Mouse (Mus musculus): Measurements from ENCODE around the gene Tnfrsf14. TPM values are rescaled to one million over a fixed set of nuclear protein-coding genes. Genes with fewer than 3 reads are reported as not detected.
A peak's percentile ranks its signal among the peaks of the same experiment; 100 is the strongest.

The Tnfrsf14 gene
- polyA plus RNA-seq, 1 experiment = 19.4 TPM

DNA sequence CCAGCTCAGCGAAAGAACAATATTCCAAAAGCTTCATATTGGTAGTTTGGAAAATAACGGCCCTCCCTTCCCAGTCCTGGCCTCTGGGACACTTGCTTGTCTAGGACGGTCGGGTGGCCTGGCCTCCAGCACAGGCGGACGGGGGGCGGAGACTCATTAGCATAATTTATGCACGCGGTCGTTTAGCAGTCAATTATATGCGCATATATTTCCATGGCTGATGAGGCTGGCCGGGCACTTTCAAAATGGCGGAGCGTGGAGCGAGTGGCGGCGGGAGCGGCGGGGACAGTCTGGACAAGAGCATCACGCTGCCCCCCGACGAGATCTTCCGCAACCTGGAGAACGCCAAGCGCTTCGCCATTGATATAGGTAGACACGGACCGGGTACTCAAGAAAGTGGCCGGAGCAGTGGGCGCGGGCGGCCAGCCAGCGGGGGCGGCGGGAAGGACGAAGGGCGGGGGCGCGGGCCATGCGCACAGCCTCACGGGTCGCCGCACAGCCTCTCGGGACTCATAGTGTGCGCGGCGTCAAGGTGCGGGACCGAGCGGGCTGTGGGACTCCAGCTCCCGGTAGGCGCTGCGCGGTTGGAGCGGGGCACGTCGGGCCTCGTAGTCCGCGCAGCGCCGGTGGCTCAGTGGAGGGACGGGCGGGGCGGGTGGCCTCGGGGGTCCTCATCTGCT is 35.7 kb upstream of the Tnfrsf14 start, which contains the start of gene Pank4:
Pank4 (plus strand) TSS at position 223 of the 680 bp plus-strand sequence.
- TF ChIP-seq POLR2A (IDR thresholded peaks at IDR 0.05; ENCODE audit: low read depth, low read length) (peak; percentile 90), CTCF (conservative IDR thresholded peaks at IDR 0.05; ENCODE audit: insufficient read depth, insufficient read length, low read depth, low read length) (no peak)
- Histone ChIP-seq H3K27me3 (replicated peaks; ENCODE audit: control insufficient read depth, insufficient read depth, low read length) (peaks cover 5% of the 10 kb centered on the region; the same call in 1 of the 2 replicates), H3K36me3 (ENCODE audit: control insufficient read depth, insufficient read depth, low read length) (no peaks in the 10 kb centered on the region), H3K4me3 (ENCODE audit: insufficient read depth, low read depth, low read length) (peak within 1 kb of the TSS; percentile 74), H3K27ac (ENCODE audit: insufficient read depth, low read depth, low read length) (peak within 1 kb of the TSS; percentile 88), H3K4me1 (ENCODE audit: control insufficient read depth, insufficient read depth, low read length) (peaks cover 5% of the 10 kb centered on the region; the same call in 1 of the 2 replicates)
- WGBS = under 1% methylated on average over 65 of the region's 66 CpGs
- peak; percentile 97 for DNase-seq

DNA sequence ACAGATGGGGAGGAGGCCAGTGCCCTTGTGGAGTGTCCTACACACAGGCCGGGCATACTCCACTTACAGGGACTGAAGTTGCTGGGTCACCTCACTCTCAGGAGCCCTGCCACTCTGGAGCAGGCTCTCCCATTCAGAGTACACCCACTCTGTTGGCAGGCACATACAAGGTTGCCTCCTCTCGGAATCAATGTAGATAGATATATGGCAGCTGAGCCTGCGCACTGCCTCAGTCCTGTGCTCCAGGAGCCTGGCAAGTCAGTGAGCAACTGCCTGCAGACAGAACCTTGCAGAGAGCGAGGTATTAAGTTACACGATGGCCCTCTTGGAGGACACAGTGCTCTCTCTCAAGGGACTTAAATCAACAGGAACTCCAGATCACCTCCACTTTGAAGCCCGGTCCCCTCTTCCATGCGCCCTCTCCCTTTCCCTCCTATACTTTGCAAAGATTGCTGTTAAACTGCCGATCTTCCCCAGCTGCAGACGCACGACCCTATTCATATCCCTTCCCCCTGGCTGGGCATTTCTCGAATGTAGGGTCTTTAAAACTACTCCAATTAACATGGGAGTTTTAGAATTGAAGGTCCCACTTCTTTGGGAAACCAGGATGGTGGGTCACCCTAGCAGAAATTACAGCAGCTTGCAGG is 35.0 kb upstream of the Tnfrsf14 start:
- H3K4me1 ChIP-seq (ENCODE audit: control insufficient read depth, insufficient read depth, low read length) = peaks cover 5% of the 10 kb centered on the region; the same call in 1 of the 2 replicates
- no peaks in the 10 kb centered on the region for H3K36me3 ChIP-seq (ENCODE audit: control insufficient read depth, insufficient read depth, low read length)
- no peak for DNase-seq
- TF ChIP-seq CTCF (conservative IDR thresholded peaks at IDR 0.05; ENCODE audit: insufficient read depth, insufficient read length, low read depth, low read length) = no peak
- TF ChIP-seq POLR2A (IDR thresholded peaks at IDR 0.05; ENCODE audit: low read depth, low read length) = no peak
- WGBS = 57% methylated on average over 11 of the region's 11 CpGs
- peaks cover 5% of the 10 kb centered on the region; the same call in 1 of the 2 replicates for H3K27me3 ChIP-seq (replicated peaks; ENCODE audit: control insufficient read depth, insufficient read depth, low read length)
- peak overlapping the region; percentile 74 for H3K4me3 ChIP-seq (ENCODE audit: insufficient read depth, low read depth, low read length)
- H3K27ac ChIP-seq (ENCODE audit: insufficient read depth, low read depth, low read length) = 0 out of 2 replicates have a peak overlapping the region, but pooled peaks have one; percentile 17

DNA sequence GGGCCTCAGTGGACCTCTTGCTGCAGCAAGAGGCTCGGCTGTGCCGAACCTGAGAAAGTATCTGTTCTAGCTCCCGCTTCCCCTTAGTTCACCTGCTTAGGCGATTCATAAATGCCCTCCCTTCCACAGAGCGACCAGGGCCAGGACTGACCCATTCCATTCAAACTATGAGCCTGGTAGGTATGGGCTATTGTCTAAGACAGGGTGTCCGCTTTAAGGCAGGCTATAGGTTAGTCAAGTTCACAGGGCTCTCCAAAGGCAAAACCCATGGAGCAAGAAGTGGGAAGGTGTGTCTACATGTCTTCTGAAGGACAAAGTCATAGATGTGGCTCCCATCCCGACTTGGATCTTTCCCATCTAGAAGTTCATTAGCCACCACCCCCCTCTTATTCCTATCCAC is 34.3 kb upstream of the Tnfrsf14 start:
- Histone ChIP-seq H3K27me3 (replicated peaks; ENCODE audit: control insufficient read depth, insufficient read depth, low read length) (peaks cover 5% of the 10 kb centered on the region; the same call in 1 of the 2 replicates), H3K27ac (ENCODE audit: insufficient read depth, low read depth, low read length) (no peak overlapping the region), H3K36me3 (ENCODE audit: control insufficient read depth, insufficient read depth, low read length) (no peaks in the 10 kb centered on the region), H3K4me1 (ENCODE audit: control insufficient read depth, insufficient read depth, low read length) (peaks cover 5% of the 10 kb centered on the region; the same call in 1 of the 2 replicates), H3K4me3 (ENCODE audit: insufficient read depth, low read depth, low read length) (no peak overlapping the region)
- 88% methylated on average over 7 of the region's 7 CpGs for WGBS
- TF ChIP-seq POLR2A (IDR thresholded peaks at IDR 0.05; ENCODE audit: low read depth, low read length) = no peak
- no peak for TF ChIP-seq CTCF (conservative IDR thresholded peaks at IDR 0.05; ENCODE audit: insufficient read depth, insufficient read length, low read depth, low read length)
- no peak for DNase-seq

DNA sequence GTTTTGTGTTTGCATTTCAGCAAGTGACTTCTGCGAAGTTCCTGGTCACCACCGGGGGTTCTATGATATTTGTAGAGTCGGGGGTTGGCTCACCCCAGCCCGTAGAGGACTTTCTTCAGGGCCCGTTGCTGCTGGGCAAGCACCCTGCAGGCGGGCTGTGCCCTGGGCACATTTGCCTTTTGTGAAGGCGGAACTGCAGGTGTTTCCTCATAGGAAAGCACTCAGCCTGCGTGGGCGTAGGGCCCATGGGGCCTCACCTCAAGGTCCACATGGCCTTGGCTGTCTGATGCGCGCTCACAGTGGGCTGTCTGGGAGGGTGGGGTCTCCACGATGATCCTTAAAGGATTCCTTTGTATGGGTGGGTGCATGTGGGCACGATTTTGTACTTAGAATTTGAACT is 33.5 kb upstream of the Tnfrsf14 start:
- Histone ChIP-seq H3K4me3 (ENCODE audit: insufficient read depth, low read depth, low read length) (no peak overlapping the region), H3K4me1 (ENCODE audit: control insufficient read depth, insufficient read depth, low read length) (peaks cover 5% of the 10 kb centered on the region; the same call in 1 of the 2 replicates), H3K36me3 (ENCODE audit: control insufficient read depth, insufficient read depth, low read length) (no peaks in the 10 kb centered on the region), H3K27me3 (replicated peaks; ENCODE audit: control insufficient read depth, insufficient read depth, low read length) (peaks cover 5% of the 10 kb centered on the region; the same call in 1 of the 2 replicates), H3K27ac (ENCODE audit: insufficient read depth, low read depth, low read length) (no peak overlapping the region)
- no peak for DNase-seq
- TF ChIP-seq POLR2A (IDR thresholded peaks at IDR 0.05; ENCODE audit: low read depth, low read length) (no peak), CTCF (conservative IDR thresholded peaks at IDR 0.05; ENCODE audit: insufficient read depth, insufficient read length, low read depth, low read length) (no peak)
- 54% methylated on average over 13 of the region's 13 CpGs for WGBS

DNA sequence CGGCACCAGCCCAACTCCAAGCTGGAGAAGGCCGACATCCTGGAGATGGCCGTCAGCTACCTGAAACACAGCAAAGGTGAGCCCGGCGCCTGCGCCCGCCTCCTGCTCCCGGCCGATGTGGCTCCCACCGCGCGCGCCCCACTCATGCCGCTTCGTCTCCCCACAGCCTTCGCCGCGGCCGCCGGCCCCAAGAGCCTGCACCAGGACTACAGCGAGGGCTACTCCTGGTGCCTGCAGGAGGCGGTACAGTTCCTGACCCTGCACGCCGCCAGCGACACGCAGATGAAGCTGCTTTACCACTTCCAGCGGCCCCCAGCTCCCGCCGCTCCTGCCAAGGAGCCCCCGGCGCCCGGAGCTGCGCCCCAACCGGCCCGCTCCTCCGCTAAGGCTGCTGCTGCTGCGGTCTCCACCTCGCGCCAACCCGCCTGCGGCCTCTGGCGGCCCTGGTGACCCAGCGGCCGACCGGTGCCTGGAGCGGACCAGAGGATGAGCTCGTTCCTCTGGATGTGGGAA is 32.9 kb upstream of the Tnfrsf14 start:
- H3K27me3 ChIP-seq (replicated peaks; ENCODE audit: control insufficient read depth, insufficient read depth, low read length) = peaks cover 5% of the 10 kb centered on the region; the same call in 1 of the 2 replicates
- DNase-seq = peak; percentile 31
- H3K4me3 ChIP-seq (ENCODE audit: insufficient read depth, low read depth, low read length) = peak overlapping the region; percentile 47
- H3K27ac ChIP-seq (ENCODE audit: insufficient read depth, low read depth, low read length) = no peak overlapping the region
- peaks cover 5% of the 10 kb centered on the region; the same call in 1 of the 2 replicates for H3K4me1 ChIP-seq (ENCODE audit: control insufficient read depth, insufficient read depth, low read length)
- 2% methylated on average over 47 of the region's 47 CpGs for WGBS
- no peaks in the 10 kb centered on the region for H3K36me3 ChIP-seq (ENCODE audit: control insufficient read depth, insufficient read depth, low read length)
- TF ChIP-seq CTCF (conservative IDR thresholded peaks at IDR 0.05; ENCODE audit: insufficient read depth, insufficient read length, low read depth, low read length) (no peak), POLR2A (IDR thresholded peaks at IDR 0.05; ENCODE audit: low read depth, low read length) (no peak)

DNA sequence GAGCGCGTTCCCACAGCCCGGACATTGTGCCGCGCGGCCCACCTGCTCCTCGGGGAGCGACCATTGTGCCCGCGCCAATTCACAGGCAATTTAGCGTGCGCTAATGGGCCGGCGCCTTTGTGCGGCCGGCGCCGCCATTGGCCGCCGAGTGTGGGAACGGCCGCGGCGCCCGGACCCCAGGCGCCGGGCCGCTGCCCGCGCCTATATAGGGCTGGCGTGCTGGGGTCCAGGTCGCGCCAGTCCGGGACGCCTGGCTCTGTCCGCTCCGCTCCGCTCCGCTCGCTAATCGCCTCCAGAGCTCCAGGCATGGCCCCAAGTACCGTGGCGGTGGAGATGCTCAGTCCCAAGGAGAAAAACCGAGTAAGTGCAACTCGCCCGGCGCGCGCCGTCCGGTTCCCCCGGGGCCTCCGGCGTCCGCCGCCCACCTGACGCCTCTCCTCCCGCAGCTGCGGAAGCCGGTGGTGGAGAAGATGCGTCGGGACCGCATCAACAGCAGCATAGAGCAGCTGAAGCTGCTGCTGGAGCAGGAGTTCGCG is 32.4 kb upstream of the Tnfrsf14 start, which contains the start of gene Hes5:
Hes5 (plus strand) TSS at position 234 of the 536 bp plus-strand sequence.
- Histone ChIP-seq H3K36me3 (ENCODE audit: control insufficient read depth, insufficient read depth, low read length) (no peaks in the 10 kb centered on the region), H3K27ac (ENCODE audit: insufficient read depth, low read depth, low read length) (no peak within 1 kb of the TSS), H3K4me3 (ENCODE audit: insufficient read depth, low read depth, low read length) (peak within 1 kb of the TSS; percentile 47), H3K4me1 (ENCODE audit: control insufficient read depth, insufficient read depth, low read length) (peaks cover 5% of the 10 kb centered on the region; the same call in 1 of the 2 replicates), H3K27me3 (replicated peaks; ENCODE audit: control insufficient read depth, insufficient read depth, low read length) (peaks cover 5% of the 10 kb centered on the region; the same call in 1 of the 2 replicates)
- DNase-seq = no peak
- WGBS = 2% methylated on average over 65 of the region's 65 CpGs
- TF ChIP-seq CTCF (conservative IDR thresholded peaks at IDR 0.05; ENCODE audit: insufficient read depth, insufficient read length, low read depth, low read length) = no peak
- TF ChIP-seq POLR2A (IDR thresholded peaks at IDR 0.05; ENCODE audit: low read depth, low read length) = no peak
